Mouse (Mus musculus): ENCODE measurements around the gene Tbx6. TPM values are rescaled to one million over a fixed set of nuclear protein-coding genes. Genes with fewer than 3 reads are reported as not detected.
A peak's percentile ranks its signal among the peaks of the same experiment; 100 is the strongest.

Tbx6 gene
- polyA plus RNA-seq (2015; fragmentation: Nextera tagmentation; extraction: Ambion mirVana) = 0.14 and 0.29 TPM in 2 replicates

DNA sequence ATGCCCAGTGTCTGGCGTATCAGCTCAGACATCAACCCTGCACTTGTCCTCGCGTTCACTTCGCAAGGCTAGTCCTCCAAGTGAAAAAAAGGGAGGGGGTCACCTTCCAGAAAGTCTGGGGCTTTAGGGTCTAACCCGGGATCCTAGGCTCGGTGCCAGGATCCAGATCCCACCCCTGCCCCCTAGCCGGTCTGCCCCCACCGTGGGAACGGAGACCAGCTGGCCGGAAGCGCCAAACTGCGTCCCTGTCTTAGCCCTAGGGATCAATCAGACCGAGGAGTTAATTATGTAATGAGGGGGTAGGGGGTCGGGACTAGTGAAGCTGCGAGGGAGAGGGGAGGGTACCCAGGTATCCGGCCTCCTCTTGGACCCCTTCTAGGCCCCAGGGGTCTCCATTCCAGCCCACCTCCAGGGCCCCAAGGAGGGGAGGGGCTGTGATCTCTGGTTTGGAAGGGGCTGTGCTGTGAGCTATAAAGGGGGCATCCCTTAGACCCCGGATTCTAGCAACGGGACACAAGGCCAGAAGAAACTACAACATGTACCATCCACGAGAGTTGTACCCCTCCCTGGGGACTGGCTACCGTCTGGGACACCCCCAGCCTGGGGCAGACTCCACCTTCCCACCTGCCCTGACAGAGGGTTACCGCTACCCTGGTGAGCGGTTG, at the start of gene Tbx6:
Gene Tbx6 (plus strand): TSS at position 513 of the 665 bp plus-strand sequence.
- Histone ChIP-seq H3K9me3 (ENCODE audit: low read length) (no peaks in the 10 kb centered on the region), H3K4me1 (ENCODE audit: insufficient read depth) (peaks cover 49% of the 10 kb centered on the region), H3K27ac (ENCODE audit: low read depth) (peak within 1 kb of the TSS; percentile 48; the same call in 1 of the 2 replicates), H3K27me3 (ENCODE audit: insufficient read depth, low read length) (no peaks in the 10 kb centered on the region), H3K36me3 (replicated peaks; ENCODE audit: insufficient read depth, low read length) (peaks cover 38% of the 10 kb centered on the region), H3K4me2 (ENCODE audit: low read depth, low read length) (peak within 1 kb of the TSS; percentile 88), H3K4me3 (ENCODE audit: low read depth, low read length) (peak within 1 kb of the TSS; percentile 47), H3K9ac (replicated peaks) (peak within 1 kb of the TSS; percentile 57)
- DNase-seq (no peak), ATAC-seq (no peak)
- no peak for TF ChIP-seq EP300 (IDR thresholded peaks at IDR 0.05; ENCODE audit: low read depth)
- TF ChIP-seq CTCF (IDR thresholded peaks at IDR 0.05; ENCODE audit: low read depth) = no peak
- WGBS (ENCODE audit: insufficient replicate concordance) = 21% methylated on average over 22 of the region's 22 CpGs

DNA sequence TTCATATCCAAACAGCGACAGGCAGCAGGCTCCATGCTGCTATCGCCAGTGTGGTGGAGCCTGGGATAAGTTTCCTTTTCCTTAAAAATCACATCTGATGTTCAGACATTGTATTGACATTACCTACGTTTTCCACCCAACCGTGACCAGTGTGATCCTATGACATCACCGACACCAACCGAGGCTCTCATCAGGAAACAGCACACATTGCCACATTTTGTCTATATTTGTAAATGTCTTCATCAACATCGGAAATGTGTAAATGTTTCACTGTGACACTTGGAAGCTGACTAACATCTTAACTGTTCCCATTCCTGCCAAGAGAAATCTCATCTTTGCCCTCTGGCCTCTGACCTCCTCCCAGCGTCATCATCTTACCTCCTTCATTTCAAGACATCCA, 45.2 kb upstream of the Tbx6 start:
- Histone ChIP-seq H3K9me3 (ENCODE audit: low read length) (no peaks in the 10 kb centered on the region), H3K27ac (ENCODE audit: low read depth) (no peak overlapping the region), H3K4me1 (ENCODE audit: insufficient read depth) (peaks cover 2% of the 10 kb centered on the region; the same call in 1 of the 2 replicates), H3K27me3 (ENCODE audit: insufficient read depth, low read length) (no peaks in the 10 kb centered on the region), H3K4me3 (ENCODE audit: low read depth, low read length) (no peak overlapping the region), H3K9ac (replicated peaks) (no peak overlapping the region), H3K36me3 (replicated peaks; ENCODE audit: insufficient read depth, low read length) (no peaks in the 10 kb centered on the region), H3K4me2 (ENCODE audit: low read depth, low read length) (no peak overlapping the region)
- ATAC-seq (0 out of 2 replicates have a peak, but pooled peaks have one; percentile 23), DNase-seq (no peak)
- 60% methylated on average over 8 of the region's 8 CpGs for WGBS (ENCODE audit: insufficient replicate concordance)
- no peak for TF ChIP-seq EP300 (IDR thresholded peaks at IDR 0.05; ENCODE audit: low read depth)
- TF ChIP-seq CTCF (IDR thresholded peaks at IDR 0.05; ENCODE audit: low read depth) = no peak

DNA sequence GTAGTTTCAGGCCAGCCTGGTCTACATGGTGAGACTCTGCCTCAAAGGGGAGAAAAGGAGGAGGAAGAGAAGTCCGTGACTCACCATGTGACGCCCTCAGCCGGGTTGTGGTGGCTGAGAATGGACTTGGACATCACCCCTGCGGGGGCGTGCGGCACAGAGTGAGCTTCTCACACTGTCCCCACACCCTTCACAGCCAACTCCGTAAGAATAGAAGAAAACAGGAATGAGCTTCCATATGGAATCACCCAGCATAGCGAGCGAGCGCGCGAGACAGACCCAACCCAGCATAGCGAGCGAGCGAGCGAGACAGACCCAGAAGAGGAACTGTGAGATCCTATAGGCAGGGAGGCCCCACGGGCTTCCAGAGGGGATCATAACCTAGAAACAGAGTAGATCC, 41.7 kb upstream of the Tbx6 start:
- ATAC-seq (no peak), DNase-seq (no peak)
- Histone ChIP-seq H3K4me1 (ENCODE audit: insufficient read depth) (peaks cover 2% of the 10 kb centered on the region; the same call in 1 of the 2 replicates), H3K9me3 (ENCODE audit: low read length) (no peaks in the 10 kb centered on the region), H3K4me3 (ENCODE audit: low read depth, low read length) (no peak overlapping the region), H3K4me2 (ENCODE audit: low read depth, low read length) (no peak overlapping the region), H3K36me3 (replicated peaks; ENCODE audit: insufficient read depth, low read length) (no peaks in the 10 kb centered on the region), H3K27me3 (ENCODE audit: insufficient read depth, low read length) (no peaks in the 10 kb centered on the region), H3K9ac (replicated peaks) (no peak overlapping the region), H3K27ac (ENCODE audit: low read depth) (no peak overlapping the region)
- WGBS (ENCODE audit: insufficient replicate concordance) = 78% methylated on average over 17 of the region's 17 CpGs
- TF ChIP-seq EP300 (IDR thresholded peaks at IDR 0.05; ENCODE audit: low read depth) (no peak), CTCF (IDR thresholded peaks at IDR 0.05; ENCODE audit: low read depth) (no peak)

DNA sequence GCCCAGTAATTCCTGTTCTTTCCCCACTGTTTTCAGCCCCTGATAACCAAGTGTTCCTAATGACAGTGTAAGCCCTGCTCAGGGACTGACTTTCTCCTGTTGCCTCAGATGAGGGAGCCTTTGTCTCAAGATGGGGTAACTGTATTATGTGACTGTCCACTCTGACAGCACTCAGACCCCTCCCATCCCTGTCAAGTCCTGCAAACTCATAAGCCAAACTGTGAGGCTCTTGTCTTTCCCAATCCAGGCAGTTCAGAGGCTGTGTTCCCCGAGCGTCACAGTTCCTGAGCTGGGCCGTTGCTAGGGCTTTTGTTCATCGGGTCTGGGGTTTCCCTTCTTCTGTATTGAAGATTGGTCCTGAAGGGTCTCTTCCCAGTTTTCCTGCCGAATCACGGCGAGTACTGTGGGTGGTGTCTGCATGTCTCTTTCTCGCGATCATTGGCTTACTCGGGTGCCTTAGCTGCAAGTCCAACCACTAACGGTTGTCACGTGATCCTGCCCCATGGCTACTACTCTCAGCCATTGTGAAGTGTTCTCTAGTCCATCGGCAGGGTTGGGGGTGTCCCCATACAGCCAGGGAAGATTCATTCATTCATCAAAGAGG, 41.0 kb upstream of the Tbx6 start:
- Histone ChIP-seq H3K36me3 (replicated peaks; ENCODE audit: insufficient read depth, low read length) (no peaks in the 10 kb centered on the region), H3K9me3 (ENCODE audit: low read length) (no peaks in the 10 kb centered on the region), H3K4me1 (ENCODE audit: insufficient read depth) (peaks cover 2% of the 10 kb centered on the region; the same call in 1 of the 2 replicates), H3K4me2 (ENCODE audit: low read depth, low read length) (no peak overlapping the region), H3K27ac (ENCODE audit: low read depth) (no peak overlapping the region; the same call in 1 of the 2 replicates), H3K9ac (replicated peaks) (no peak overlapping the region), H3K27me3 (ENCODE audit: insufficient read depth, low read length) (no peaks in the 10 kb centered on the region), H3K4me3 (ENCODE audit: low read depth, low read length) (no peak overlapping the region)
- TF ChIP-seq CTCF (IDR thresholded peaks at IDR 0.05; ENCODE audit: low read depth) = no peak
- TF ChIP-seq EP300 (IDR thresholded peaks at IDR 0.05; ENCODE audit: low read depth) = no peak
- no peak for DNase-seq
- ATAC-seq = no peak
- 76% methylated on average over 13 of the region's 13 CpGs for WGBS (ENCODE audit: insufficient replicate concordance)

DNA sequence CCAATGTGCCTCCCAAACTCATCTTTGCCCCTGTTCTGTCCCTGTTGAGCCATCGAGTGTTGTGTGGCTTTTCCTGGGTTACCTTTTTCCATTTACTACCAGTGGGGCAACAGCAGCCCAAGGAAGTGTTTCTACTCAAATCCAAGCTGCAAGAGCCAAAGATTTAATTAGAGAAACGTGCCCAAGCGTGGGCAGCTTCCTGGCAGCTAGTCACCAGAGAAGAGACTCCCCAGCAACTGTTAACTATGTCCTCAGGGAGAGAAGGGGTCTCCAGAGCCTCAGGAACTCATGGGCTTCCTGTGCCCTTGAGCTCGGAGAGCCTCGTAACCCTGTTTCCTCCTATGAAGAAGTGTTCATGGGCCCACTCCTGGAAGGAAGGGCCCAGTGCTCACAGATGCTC, 40.3 kb upstream of the Tbx6 start:
- Histone ChIP-seq H3K27me3 (ENCODE audit: insufficient read depth, low read length) (no peaks in the 10 kb centered on the region), H3K9ac (replicated peaks) (no peak overlapping the region), H3K27ac (ENCODE audit: low read depth) (no peak overlapping the region), H3K4me2 (ENCODE audit: low read depth, low read length) (no peak overlapping the region), H3K9me3 (ENCODE audit: low read length) (no peaks in the 10 kb centered on the region), H3K4me3 (ENCODE audit: low read depth, low read length) (no peak overlapping the region), H3K36me3 (replicated peaks; ENCODE audit: insufficient read depth, low read length) (no peaks in the 10 kb centered on the region), H3K4me1 (ENCODE audit: insufficient read depth) (peaks cover 2% of the 10 kb centered on the region)
- WGBS (ENCODE audit: insufficient replicate concordance) = 61% methylated on average over 5 of the region's 5 CpGs
- DNase-seq = no peak
- ATAC-seq = no peak
- no peak for TF ChIP-seq CTCF (IDR thresholded peaks at IDR 0.05; ENCODE audit: low read depth)
- TF ChIP-seq EP300 (IDR thresholded peaks at IDR 0.05; ENCODE audit: low read depth) = no peak

DNA sequence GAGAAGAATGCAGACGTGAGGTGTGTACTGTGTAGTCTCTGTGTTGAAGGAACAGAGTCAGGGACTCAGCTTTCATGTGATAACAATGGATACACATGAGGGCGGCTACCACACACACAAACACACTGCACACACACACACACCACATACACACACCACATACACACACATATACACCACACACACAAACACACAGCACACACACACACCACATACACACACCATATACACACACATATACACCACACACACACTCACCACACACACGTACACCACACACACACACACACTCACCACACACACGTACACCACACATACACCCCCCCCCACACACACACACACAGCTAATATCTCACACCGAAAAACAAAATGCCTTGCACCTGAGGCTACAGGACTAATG, 39.8 kb upstream of the Tbx6 start:
- H3K36me3 ChIP-seq (replicated peaks; ENCODE audit: insufficient read depth, low read length) = no peaks in the 10 kb centered on the region
- no peak overlapping the region for H3K4me2 ChIP-seq (ENCODE audit: low read depth, low read length)
- peaks cover 6% of the 10 kb centered on the region for H3K4me1 ChIP-seq (ENCODE audit: insufficient read depth)
- H3K4me3 ChIP-seq (ENCODE audit: low read depth, low read length) = no peak overlapping the region
- 70% methylated on average over 5 of the region's 5 CpGs for WGBS (ENCODE audit: insufficient replicate concordance)
- no peak overlapping the region for H3K27ac ChIP-seq (ENCODE audit: low read depth)
- TF ChIP-seq CTCF (IDR thresholded peaks at IDR 0.05; ENCODE audit: low read depth) (no peak), EP300 (IDR thresholded peaks at IDR 0.05; ENCODE audit: low read depth) (no peak)
- no peaks in the 10 kb centered on the region for H3K27me3 ChIP-seq (ENCODE audit: insufficient read depth, low read length)
- no peak for DNase-seq
- no peak for ATAC-seq
- no peak overlapping the region for H3K9ac ChIP-seq (replicated peaks)
- H3K9me3 ChIP-seq (ENCODE audit: low read length) = no peaks in the 10 kb centered on the region

Measured in liver, postnatal 0 days (tissue).